Mouse (Mus musculus): ENCODE measurements around the gene Arhgap35.
A peak's percentile ranks its signal among the peaks of the same experiment; 100 is the strongest.

Arhgap35 gene

DNA sequence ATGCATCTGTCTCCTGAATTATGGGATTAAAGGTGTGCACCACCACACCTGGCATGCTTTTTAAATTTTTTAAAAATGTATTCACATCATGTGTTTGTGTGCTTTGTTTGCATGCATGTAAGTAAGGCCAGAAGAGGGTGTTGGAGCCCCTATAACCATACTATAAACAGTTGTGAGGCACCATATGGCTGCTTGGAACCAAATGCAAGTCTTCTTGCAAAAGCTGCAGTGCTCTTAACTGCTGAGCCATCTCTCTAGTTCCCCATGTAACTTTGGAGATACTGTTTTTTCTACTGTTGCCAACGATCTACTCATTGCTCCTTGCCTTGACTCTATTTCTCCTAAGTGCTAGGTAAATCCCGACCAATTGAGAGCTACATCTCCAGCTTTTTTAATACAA lies 95.5 kb downstream of the Arhgap35 start:
- DNase-seq (ENCODE audit: low spot score): no peak

DNA sequence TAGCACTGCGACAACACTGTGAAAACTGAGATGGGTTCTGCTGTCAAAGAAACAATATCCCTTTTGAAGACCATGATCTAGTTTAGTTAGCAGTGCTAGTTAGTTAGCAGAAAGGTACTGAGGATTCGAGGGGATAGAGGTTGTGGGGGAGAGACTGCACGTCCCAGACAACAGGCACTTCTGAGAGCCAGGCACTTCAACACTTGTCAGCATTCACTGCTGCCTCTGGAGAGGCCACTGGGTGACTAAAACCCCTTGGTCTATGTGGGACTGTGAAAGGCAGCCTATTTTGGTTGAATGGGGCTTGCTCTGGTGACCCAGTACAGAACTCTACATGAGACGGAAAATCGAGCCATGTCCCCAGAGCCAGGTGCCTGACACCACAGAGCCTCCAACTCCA lies 97.6 kb downstream of the Arhgap35 start:
- no peak for DNase-seq (ENCODE audit: low spot score)

DNA sequence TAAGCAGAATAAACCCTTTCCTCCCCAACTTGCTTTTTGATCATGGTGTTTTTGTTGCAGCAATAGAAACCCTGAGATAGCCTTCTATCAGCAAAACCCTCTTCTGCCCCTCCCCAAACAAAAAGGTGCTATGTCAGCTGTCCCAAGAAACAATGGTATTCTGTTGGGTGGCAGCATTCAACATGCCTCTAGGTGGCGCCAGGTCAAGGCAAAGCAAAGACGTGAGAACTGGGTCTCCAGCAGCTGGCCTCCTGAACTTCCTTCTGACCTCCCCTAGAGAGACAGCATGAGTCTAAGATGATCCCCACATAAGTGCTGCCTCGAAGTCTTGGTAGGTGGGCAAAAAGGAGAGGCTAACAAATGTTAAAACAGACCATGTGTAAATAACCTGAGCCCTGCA lies 107.5 kb downstream of the Arhgap35 start:
- no peak for DNase-seq (ENCODE audit: low spot score)

DNA sequence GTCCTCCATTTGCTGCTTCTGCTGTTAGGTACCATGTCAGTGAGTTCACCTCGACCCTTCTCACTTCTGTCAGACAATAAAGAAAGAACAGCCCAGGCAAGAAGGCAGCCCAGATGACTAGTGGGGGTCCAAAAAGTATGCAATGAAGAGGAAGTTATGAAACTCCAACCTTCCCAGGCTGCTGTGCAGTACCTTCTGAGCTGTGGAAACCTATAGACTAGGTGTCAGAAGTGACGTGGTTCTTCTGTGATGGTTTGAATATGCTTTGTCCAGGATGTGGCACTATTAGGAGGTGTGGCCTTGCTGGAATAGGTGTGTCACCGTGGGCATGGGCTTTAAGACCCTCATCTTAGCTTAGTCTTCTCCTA lies 109.6 kb downstream of the Arhgap35 start:
- DNase-seq (ENCODE audit: low spot score): no peak

DNA sequence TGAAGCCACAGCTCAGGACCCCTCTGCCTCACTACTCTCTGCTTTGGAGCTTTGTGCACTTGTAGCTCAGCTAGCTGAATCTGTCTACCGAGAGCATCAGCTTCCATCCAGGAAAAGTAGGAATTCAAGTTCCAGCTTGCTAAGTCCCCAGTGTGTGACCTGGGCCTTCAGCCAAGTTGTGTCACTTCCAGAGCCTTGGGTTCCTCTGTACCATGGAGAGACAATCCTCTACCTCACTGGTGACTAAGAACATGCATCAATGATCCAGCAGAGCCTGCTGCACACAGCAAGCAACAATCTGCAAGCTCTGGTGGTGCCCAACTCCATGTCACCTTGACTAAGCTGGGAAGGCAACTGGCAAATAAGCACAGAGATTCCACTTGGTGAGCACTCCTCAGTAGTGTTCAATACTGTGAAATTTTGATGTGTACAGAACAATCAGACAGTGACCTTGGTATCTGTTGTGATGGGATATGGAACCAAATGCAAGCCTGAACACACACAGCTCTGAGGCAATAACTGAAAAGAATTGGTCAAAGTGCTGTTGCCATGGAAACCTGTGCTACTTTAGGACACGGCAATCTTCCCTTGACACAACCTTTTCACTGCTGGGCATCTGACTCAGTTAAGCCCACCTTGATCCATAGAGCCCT lies 110.1 kb downstream of the Arhgap35 start:
- no peak for DNase-seq (ENCODE audit: low spot score)

DNA sequence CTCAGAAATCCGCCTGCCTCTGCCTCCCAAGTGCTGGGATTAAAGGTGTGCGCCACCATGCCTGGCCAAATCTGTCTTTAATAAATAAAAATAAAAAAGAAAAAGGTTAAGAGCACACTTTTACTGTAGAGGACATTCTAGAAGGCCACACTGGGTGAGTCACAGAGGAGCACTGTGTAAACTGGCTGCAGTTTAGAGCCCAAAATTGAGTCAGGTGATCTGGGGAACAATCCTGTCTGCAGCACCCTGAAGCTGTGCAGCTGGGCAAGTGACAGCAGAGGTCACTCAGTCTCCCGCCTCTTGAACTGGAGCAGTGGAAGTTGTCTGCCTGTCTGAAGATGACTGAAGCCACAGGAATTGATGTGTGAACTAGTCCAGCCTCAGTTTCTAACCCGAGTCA lies 113.2 kb downstream of the Arhgap35 start:
- no peak for DNase-seq (ENCODE audit: low spot score)

DNA sequence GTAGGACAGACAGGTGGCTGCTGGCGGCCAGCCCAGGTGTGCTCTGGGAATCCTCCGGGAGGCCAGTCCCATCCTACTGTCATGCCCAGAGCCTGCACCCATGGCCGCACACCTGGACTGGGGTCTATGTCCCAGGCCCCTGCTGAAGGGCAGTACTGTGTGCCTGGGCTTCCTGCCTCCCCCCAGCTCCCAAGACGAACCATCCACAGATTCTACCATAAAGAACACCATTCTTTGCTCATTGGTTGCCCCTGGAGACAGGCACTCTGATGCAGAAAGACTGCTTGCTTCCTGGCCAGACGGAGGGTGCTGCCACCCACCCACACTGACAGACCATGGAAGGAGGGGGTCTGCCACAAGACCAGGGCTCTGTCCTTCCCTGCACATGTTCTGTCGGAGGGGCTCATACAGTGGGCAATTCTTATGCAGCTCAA lies 115.1 kb downstream of the Arhgap35 start:
- no peak for DNase-seq (ENCODE audit: low spot score)

DNA sequence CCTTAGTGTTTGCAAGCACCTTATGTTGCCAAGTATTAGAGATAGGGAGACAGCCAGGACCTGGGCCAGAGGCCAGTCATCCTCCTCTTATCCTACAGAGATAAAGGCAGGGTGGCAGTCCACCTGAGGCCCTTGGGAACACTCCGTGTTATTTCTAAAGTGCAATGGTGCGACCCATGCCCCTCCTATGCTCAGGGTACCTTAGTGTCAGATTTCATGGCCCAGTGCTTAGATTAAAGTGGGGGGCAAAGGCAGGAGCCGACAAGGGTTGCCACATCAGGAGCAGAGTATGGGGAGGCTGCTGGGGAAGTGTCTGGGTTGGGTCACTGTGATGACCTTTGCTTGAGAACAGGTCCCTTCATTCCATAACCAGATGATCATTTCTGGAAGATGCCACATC lies 118.5 kb downstream of the Arhgap35 start:
- no peak for DNase-seq (ENCODE audit: low spot score)

DNA sequence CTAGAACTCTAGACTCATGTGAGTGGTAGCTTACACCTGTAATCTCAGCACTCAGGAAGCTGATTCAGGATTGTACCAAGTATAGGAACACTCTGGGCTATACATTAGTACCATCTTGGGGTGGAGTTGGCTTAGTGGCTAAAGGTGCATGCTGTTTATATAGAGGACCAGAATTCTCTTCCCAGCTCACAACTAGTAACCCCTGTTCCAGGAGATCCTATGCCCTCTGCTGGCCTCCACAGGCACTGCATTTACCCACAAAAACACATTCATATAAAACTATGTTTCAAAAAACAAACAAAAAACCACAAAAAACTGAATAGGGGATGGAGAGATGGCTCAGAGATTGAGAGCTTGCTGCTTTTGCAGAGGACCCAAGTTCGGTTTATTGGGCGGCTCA lies 121.4 kb downstream of the Arhgap35 start:
- DNase-seq (ENCODE audit: low spot score): peak; percentile 21

DNA sequence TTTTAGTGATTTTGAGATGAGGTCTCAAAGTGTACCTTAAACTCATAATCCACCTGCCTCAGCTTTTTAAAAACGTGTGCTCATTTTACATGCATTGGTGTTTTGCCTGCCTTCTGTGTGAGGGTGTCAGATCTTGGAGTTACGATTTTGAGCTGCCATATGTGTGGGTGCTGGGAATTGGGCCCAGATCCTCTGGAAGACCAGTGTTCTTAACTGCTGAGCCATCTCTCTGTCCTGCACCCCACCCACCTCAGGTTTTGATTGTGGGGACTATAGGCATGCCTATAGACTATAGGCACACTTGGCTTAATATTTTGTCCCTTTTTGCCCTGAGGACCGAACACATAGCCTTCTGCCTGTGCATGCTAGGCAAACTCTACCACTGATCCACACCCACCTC lies 122.6 kb downstream of the Arhgap35 start:
- no peak for DNase-seq (ENCODE audit: low spot score)

DNA sequence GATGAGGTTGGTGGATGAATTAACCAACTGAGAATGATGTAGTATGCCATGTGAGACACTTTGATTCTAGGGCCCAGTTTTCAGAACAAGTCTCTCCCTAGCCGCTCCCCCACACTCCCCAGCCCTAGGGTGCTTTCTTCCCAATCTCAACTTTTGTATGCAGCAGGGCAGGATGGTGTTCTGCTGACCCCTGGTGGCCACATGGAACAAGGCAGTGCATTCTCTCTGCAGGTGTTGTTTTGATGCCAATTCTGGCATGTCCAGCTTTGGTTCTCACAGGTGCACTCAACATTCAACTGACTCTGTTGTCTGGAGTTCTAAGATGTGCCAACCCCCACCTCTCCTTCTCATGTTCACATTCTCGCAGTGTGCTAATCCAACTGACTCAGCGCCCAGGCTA lies 123.0 kb downstream of the Arhgap35 start:
- DNase-seq (ENCODE audit: low spot score): peak; percentile 42

DNA sequence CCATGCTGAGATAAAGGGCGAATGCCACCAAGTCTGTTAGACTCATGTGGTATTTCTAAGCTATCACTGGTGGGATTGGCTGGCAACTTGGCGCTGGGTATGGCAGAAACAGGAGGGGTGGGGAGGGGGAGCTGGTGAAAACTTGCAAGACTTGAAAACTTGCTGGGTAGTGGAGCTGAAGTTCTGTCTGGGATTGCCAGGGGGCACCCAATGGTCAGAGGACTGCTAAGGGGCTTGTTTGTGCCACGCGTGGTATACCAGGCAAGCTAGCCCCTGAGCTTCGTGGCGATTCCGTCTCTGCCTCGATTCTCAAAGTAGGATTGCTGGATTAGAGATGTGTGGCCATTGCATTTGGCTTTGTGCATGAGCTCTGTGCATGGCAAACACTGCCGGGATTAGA lies 124.8 kb downstream of the Arhgap35 start:
- no peak for DNase-seq (ENCODE audit: low spot score)

DNA sequence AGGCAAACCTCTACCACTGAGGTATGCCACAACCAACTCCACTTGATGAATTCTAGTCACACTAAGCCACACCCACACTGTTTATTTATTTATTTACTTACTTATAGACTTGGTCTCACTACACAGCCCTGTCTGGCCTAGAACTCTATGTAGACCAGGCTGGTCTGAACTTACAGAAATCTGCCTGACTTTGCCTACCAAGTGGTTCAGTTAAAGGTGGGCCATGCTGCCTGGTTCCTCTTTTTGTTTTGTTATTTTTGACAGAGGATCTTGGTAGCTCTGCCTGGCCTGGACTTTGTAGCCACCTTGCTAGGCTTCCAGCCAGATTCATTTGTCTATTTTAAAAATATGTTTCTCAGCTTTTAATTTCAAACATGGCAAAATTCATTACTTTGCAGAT lies 126.0 kb downstream of the Arhgap35 start:
- DNase-seq (ENCODE audit: low spot score): no peak

DNA sequence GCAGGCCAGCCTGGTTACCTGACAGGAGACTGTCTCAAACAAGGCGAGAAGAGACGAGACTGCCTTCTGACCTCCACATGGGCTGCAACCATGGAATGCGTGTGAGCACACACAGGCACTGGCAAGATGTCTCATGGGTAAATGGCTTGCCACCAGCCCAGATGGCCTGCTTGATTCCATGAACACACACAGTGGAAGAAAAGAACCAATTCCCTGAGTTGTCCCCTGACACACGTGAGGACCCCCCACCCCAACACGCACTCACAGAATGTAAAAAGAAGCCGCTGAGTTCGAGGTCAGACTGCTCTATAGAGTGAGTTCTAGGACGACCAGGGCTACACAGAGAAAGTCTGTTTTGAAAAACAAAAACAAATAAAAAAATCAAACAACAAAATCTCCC lies 137.2 kb downstream of the Arhgap35 start, which contains the start of gene Npas1:
Gene Npas1, minus strand, starts transcription at position 101 of the 400 bp plus-strand sequence.
- no peak for DNase-seq (ENCODE audit: low spot score)

DNA sequence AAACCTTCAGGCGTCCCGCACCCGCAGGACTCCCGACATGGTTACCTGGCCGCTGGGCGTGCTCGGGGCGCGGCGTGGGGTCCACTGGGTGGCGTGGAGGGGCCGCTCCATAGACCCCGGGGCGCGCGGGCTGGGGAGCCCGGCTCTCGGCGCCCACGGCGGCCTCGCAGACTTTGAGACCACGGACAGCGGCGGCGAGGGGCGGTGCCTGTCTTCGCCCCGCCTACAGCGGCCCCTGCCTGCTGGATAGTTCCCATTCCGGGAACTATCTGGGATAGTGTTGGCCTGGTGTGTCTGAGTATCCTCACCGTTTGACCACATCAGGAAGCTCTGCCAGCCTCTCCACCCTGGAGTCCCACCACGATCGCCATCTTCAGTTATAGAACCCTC lies 138.2 kb downstream of the Arhgap35 start:
- no peak for DNase-seq (ENCODE audit: low spot score)

DNA sequence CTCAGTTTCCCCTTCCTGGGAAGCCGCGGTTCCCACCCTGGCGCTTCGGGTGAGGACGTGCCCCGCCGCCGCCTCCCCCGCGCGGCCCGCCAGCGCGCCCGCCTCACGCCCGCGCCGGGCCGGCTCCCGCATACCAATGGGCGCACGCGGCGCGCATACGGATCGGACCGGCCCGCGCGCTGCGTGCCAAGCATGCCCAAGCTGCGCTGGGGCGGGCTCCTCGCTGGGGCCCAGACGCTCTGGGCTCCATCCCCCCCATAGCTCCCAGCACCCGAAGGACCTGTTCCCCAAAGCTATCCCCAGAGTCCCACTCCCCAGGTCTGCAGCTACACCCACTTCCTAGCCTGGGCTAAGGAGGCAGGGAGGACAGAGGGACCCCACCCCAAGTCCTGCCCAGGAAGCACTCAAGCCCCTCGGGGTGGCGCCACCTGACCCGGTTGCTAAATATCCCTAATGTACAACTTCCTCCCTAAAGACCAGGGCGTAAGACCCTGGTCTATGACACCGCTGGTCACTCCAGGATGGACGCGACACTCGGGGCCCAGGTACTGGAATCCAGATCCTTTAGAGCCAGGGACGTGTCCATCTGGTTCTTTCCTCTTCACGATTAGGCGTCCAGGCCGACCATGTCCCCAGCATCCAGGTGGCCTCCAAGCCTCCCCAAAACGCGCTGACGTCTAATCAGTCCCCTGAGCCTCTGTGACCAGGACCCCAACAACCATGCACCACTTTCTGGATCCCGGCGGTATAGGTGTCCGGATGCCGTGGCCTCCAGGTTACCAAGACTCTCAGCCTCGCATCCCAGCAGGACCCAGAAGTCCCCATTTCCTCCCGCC lies 138.8 kb downstream of the Arhgap35 start:
- DNase-seq (ENCODE audit: low spot score): no peak

DNA sequence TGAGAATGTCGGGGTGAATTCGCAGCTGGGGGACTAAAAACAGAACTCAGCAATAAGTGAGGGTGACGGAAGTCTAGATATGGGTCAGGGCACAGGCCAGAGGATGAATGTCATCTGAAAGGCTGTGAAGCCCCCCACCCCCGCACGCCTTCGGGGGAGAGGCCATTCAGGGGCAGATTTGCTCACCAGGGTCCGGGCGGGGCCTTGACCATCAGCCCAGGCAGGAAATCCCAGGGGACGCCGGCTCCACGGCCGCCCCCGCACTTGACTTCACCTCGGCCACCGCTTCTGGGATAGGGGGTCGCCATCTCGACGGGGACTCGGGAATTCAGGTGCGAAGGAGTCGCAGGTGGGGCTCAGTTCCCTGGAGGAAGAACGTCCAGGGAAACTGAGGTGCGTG lies 139.5 kb downstream of the Arhgap35 start:
- DNase-seq (ENCODE audit: low spot score): no peak

DNA sequence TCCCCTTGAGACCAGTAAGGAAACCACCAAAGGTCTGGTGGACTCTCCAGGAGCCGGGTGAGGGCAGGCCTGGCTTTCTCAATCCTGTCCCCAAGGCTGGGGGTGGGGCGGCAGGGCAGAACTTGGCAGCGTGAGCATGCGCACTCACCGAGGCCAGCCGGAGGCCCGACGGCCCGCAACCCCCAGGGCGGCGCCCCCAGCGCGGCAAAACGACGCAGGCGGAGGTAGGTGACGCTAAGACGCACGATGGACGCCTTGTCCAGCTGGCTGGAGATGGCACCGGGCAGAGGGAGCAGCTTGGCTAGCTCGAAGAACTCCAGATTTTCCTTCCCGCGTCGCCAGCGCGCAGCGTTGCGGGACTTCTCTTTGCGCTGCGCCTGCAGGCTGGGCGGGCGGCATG lies 140.3 kb downstream of the Arhgap35 start:
- no peak for DNase-seq (ENCODE audit: low spot score)

DNA sequence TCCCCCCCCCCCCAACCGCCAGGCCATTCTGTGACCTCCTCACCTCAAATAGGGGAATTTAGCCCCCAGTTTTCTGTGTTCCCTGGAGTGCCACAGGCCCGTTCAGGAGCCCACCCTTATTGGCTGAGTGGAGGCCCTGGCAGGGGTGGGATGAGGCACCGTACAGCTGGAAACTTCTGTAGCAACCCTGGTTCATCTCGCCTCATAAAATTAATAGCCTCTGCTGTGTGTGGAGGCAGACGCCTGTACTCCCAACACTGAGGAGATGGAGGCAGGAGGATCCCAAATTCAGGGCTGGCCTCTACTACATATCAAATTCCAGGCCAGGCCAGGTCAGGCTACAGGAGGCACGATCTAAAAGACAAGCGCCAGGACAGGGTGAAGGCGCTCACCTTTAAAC lies 140.9 kb downstream of the Arhgap35 start:
- DNase-seq (ENCODE audit: low spot score): no peak

DNA sequence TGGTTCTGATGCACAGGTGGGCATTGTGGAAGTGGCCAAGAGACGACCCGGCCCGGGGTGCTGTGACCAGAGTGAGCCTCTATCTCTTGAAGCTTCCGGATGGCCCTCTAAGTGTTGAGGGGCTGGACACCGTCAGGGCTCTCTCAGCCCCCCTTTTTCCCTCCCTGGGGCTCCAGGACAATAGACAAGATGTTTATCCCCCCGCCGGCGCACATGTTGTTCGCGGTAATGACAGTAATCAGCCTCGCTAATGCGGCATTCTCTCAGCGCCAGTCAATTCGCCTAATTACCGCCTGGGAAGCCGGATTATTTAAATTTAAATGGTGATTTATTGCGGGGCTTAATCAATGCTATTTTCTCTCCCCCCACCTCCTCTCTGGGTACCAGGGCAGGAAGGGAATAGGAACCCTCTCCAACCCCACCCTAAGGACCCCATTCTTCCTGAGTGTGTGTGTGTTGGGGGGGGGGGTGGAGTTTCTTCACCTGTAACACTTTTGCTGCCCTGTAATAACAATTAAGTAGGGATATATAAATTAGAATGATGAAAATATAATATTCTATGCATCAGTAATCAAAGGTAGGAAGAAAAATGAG lies 142.6 kb downstream of the Arhgap35 start:
- no peak for DNase-seq (ENCODE audit: low spot score)

DNA sequence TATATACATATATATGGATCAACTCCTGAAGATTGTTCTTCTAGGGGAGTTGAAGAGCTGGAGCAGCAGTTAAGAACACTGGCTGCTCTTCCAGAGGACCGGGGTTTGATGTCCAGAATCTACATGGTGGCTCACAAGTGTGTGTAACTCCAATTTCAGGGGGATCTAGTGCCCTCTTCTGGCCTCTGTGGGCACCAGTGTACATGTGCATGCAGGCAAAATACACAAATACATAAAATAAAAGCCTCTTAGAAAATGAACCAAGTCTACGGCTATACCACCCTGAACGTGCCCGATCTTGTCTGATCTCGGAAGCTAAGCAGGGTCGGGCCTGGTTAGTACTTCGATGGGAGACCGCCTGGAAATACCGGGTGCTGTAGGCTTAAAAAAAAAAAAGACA lies 143.2 kb downstream of the Arhgap35 start:
- DNase-seq (ENCODE audit: low spot score): no peak

DNA sequence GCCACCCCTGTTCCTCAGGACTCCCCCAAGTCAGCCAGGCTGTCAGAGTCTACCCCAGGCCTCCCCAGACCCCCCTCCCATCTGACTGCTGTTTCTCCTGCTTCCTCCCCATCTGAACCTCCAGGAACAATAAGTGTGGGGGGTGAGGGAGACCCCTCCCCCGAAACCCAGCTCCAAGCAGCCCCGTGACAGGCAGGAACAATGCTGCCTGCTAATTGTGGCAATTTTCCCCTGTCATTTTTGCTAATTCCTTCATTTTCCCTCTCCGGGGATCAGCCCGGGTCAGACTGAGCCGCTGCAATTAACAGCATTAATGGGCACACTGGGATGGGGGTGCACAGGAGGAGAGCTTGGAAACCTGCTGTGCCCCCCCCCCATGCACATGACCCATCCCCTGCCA lies 146.7 kb downstream of the Arhgap35 start:
- no peak for DNase-seq (ENCODE audit: low spot score)

DNA sequence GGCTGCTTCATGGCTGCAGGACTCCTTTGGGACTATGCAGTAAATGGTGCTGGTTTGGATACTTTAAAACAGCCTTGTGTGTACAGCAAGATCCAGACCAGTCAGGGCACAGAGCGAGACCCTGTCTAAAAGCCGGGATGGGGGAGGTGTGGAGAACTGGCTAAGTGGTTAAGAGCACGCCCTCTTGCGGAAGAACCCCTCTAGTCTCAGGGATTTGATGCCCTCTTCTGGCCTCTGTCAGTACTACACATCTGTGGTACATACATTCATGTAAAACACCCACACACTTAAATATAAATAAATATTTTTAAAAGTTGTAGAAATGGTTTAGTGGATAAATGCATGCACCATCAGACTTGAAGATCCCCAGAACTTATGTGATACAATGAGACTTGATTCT lies 148.2 kb downstream of the Arhgap35 start:
- no peak for DNase-seq (ENCODE audit: low spot score)

Measured in layer of hippocampus, adult 9-10 months (tissue).